Mouse (Mus musculus): ENCODE measurements around the gene Noxa1. TPM values are rescaled to one million over a fixed set of nuclear protein-coding genes. Genes with fewer than 3 reads are reported as not detected.

The Noxa1 gene
- total and polyA plus RNA-seq, 3 experiments = 5.0 to 6.4 (median 6.3) TPM

DNA sequence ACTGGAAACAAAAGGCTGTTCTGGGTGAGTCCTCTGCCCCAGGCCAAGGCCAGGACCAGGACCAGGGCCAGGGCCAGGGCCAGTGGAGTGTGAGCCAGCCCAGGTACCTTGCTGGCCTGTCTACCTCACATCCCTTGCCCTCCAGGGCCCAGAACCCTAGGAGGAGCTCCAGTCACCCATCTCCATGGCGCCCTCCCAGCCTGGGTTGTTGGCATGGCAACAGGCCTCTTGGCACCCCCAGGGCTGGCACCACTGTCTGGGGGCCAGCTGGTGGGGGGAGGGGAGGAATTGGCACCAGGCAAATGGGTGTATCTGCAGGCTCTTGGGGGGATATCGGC, 39.9 kb downstream of the Noxa1 start:
- Histone ChIP-seq H3K27ac (ENCODE audit: insufficient read depth, low read depth) (no peak overlapping the region), H3K36me3 (replicated peaks in 1 of 2; ENCODE audit: control insufficient read depth in 1 of 2, insufficient read depth in 1 of 2, low read length in 1 of 2) (peaks cover 21 to 81% of the 10 kb centered on the region in 2 experiments), H3K9me3 (replicated peaks; ENCODE audit: low read length) (no peaks in the 10 kb centered on the region), H3K4me2 (ENCODE audit: insufficient read depth, low read depth, poor library complexity, severe bottlenecking) (peak overlapping the region; percentile 82), H3K79me2 (replicated peaks; ENCODE audit: control insufficient read depth, extremely low read depth, insufficient read depth, poor library complexity, severe bottlenecking) (no peaks in the 10 kb centered on the region), H3K4me3 (replicated peaks in 1 of 3; ENCODE audit: low read depth in 2 of 3, low read length in 2 of 3, poor library complexity in 1 of 3) (peak overlapping the region; percentile 65 to 80 (median 68)), H3K27me3 (replicated peaks) (no peaks in the 10 kb centered on the region), H3K9ac (ENCODE audit: insufficient read depth, low read depth) (peak overlapping the region; percentile 59), H3K4me1 (ENCODE audit: control insufficient read depth in 1 of 2, insufficient read depth in 2 of 2) (peaks cover 5 to 18% of the 10 kb centered on the region in 2 experiments)
- dilution Hi-C loops (cut with MboI; ENCODE audit: extremely low pct_ligation_motif_present, extremely low pct_unique_long_range_greater_than_20kb, low sequenced_read_pairs) (no loop called here), in situ Hi-C loops (cut with MboI; ENCODE audit: low pct_ligation_motif_present, low pct_unique_long_range_greater_than_20kb, low sequenced_read_pairs) (no loop called here)
- no peak for DNase-seq (ENCODE audit: extremely low read depth)
- TF ChIP-seq SIN3A (IDR thresholded peaks at IDR 0.05; ENCODE audit: low read length) = no peak
- no peak for TF ChIP-seq HCFC1 (IDR thresholded peaks at IDR 0.05; ENCODE audit: low read depth, low read length)
- TF ChIP-seq NRF1 (IDR thresholded peaks at IDR 0.05; ENCODE audit: low read depth, low read length) = no peak
- TF ChIP-seq RCOR1 (conservative IDR thresholded peaks at IDR 0.05; ENCODE audit: low read depth, low read length) = no peak
- TF ChIP-seq USF2 (conservative IDR thresholded peaks at IDR 0.05; ENCODE audit: low read depth, low read length) = no peak
- TF ChIP-seq CHD1 (IDR thresholded peaks at IDR 0.05; ENCODE audit: low read depth, low read length) = no peak
- TF ChIP-seq ZMIZ1 (IDR thresholded peaks at IDR 0.05; ENCODE audit: low read depth, low read length) = no peak
- no peak for TF ChIP-seq MXI1 (IDR thresholded peaks at IDR 0.05; ENCODE audit: low read depth, low read length)
- TF ChIP-seq TBP (conservative IDR thresholded peaks at IDR 0.05; ENCODE audit: low read depth, low read length) = no peak
- no peak for TF ChIP-seq UBTF (IDR thresholded peaks at IDR 0.05; ENCODE audit: low read depth, low read length)
- TF ChIP-seq ELF1 (IDR thresholded peaks at IDR 0.05; ENCODE audit: low read depth, low read length) = no peak
- no peak for TF ChIP-seq POLR2A (IDR thresholded peaks at IDR 0.05; ENCODE audit: low read depth, low read length)
- TF ChIP-seq IRF4 (IDR thresholded peaks at IDR 0.05; ENCODE audit: low read depth, low read length) = no peak
- TF ChIP-seq POLR2AphosphoS2 (IDR thresholded peaks at IDR 0.05; ENCODE audit: low read depth, low read length) = no peak
- no peak for TF ChIP-seq USF1 (IDR thresholded peaks at IDR 0.05; ENCODE audit: low read depth, low read length)

DNA sequence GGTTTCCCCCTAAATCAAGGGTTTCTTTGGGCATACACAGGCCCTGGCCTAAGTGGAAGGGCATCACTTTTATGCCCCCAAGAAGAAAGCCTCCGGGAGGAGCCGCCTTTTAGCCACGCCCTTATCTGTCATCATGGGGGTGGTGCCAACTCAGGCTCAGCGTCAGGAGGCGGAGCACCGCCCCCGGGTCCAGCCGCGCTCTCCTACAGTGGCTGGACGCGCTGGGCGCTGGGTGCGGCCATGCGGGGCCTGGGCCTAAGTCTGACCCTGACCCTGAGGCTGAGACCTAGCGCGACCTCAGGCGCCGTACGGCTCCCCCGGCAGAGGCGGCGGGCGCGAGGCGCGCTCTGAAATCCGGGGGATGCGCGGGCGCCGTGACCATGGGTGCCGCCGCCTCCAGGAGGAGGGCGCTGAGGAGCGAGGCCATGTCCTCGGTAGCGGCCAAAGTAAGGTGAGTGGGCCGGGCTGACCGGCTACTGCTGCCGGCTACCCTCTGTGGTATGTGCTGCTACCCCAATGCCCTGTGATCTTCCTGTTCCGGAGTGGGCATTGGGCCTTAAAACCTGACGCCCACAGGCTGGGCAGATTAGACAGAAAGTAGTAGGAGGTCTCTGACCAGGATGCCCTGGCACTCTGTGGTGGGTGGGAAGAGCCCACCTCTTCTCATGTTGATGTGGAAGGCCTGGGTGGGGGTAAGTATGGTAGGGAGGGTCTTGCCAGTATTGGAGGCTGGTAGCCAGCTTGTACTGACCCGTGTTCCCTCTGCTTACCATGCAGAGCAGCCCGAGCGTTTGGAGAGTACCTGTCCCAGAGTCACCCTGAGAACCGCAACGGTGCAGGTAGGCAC, 40.5 kb downstream of the Noxa1 start, which contains the start of gene Nsmf:
Nsmf (plus strand) TSS at position 135 of the 847 bp plus-strand sequence.
- no peaks in the 10 kb centered on the region for H3K79me2 ChIP-seq (replicated peaks; ENCODE audit: control insufficient read depth, extremely low read depth, insufficient read depth, poor library complexity, severe bottlenecking)
- peaks cover 19 to 81% of the 10 kb centered on the region in 2 experiments for H3K36me3 ChIP-seq (replicated peaks in 1 of 2; ENCODE audit: control insufficient read depth in 1 of 2, insufficient read depth in 1 of 2, low read length in 1 of 2)
- H3K4me3 ChIP-seq (replicated peaks in 1 of 3; ENCODE audit: low read depth in 2 of 3, low read length in 2 of 3, poor library complexity in 1 of 3) = peak within 1 kb of the TSS; percentile 65 to 80 (median 68)
- TF ChIP-seq POLR2A (IDR thresholded peaks at IDR 0.05; ENCODE audit: low read depth, low read length) (peak; percentile 70), NRF1 (IDR thresholded peaks at IDR 0.05; ENCODE audit: low read depth, low read length) (peak; percentile 55), IRF4 (IDR thresholded peaks at IDR 0.05; ENCODE audit: low read depth, low read length) (0 out of 2 replicates have a peak, but pooled peaks have one; percentile 15), TBP (conservative IDR thresholded peaks at IDR 0.05; ENCODE audit: low read depth, low read length) (no peak), SIN3A (IDR thresholded peaks at IDR 0.05; ENCODE audit: low read length) (no peak), MXI1 (IDR thresholded peaks at IDR 0.05; ENCODE audit: low read depth, low read length) (peak; percentile 54; the same call in 1 of the 2 replicates), USF1 (IDR thresholded peaks at IDR 0.05; ENCODE audit: low read depth, low read length) (no peak), NELFE (IDR thresholded peaks at IDR 0.05; ENCODE audit: low read depth, low read length) (peak; percentile 71), ZMIZ1 (IDR thresholded peaks at IDR 0.05; ENCODE audit: low read depth, low read length) (0 out of 2 replicates have a peak, but pooled peaks have one; percentile 35), ZKSCAN1 (IDR thresholded peaks at IDR 0.05; ENCODE audit: borderline replicate concordance, low read depth, low read length) (no peak), JUN (IDR thresholded peaks at IDR 0.05; ENCODE audit: insufficient read depth, low read depth, low read length) (no peak), E2F4 (IDR thresholded peaks at IDR 0.05; ENCODE audit: insufficient replicate concordance, low read depth, low read length) (no peak), PAX5 (IDR thresholded peaks at IDR 0.05; ENCODE audit: low read length) (no peak)
- H3K27me3 ChIP-seq (replicated peaks) = no peaks in the 10 kb centered on the region
- H3K9me3 ChIP-seq (replicated peaks; ENCODE audit: low read length) = no peaks in the 10 kb centered on the region
- peak within 1 kb of the TSS; percentile 82 for H3K4me2 ChIP-seq (ENCODE audit: insufficient read depth, low read depth, poor library complexity, severe bottlenecking)
- peaks cover 5 to 18% of the 10 kb centered on the region in 2 experiments for H3K4me1 ChIP-seq (ENCODE audit: control insufficient read depth in 1 of 2, insufficient read depth in 2 of 2)
- in situ Hi-C loops (cut with MboI; ENCODE audit: low pct_ligation_motif_present, low pct_unique_long_range_greater_than_20kb, low sequenced_read_pairs) (no loop called here), dilution Hi-C loops (cut with MboI; ENCODE audit: extremely low pct_ligation_motif_present, extremely low pct_unique_long_range_greater_than_20kb, low sequenced_read_pairs) (no loop called here)
- peak; percentile 75 for DNase-seq (ENCODE audit: extremely low read depth)
- peak within 1 kb of the TSS; percentile 59 for H3K9ac ChIP-seq (ENCODE audit: insufficient read depth, low read depth)
- no peak within 1 kb of the TSS for H3K27ac ChIP-seq (ENCODE audit: insufficient read depth, low read depth)

All from CH12.LX (cell line).